Mouse (Mus musculus) cerebellum, postnatal 10 days (tissue): ENCODE measurements around the gene Syna.

ENCODE experiments used
- DNase-seq, 2 experiments: peaks; one replicate each; pipeline ENCODE4 v3.0.0; 2021; ENCODE audit warnings: mixed read lengths in 2 of 2

The Syna gene

DNA sequence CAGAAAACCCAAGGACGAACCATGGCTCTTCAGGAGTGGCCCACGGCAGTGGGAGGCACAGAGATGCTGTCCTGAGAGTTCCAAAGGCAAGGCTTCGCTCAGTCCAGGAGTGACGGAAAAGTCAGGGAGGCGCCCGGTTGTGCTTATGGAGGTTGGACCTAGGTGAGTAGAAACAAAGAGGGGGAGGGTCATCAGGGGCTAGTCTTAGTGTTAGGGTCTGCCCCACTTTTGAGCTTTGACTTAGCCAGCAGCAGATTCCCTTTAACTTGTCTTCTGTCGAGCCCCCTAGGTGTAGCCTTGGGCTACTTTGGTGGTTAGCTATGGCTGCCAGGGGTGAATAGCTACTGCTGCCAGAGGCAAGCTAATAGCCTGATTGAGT lies at the start of gene Syna:
Gene Syna, minus strand, starts transcription at position 101 of the 379 bp plus-strand sequence.
- DNase-seq = no peak

DNA sequence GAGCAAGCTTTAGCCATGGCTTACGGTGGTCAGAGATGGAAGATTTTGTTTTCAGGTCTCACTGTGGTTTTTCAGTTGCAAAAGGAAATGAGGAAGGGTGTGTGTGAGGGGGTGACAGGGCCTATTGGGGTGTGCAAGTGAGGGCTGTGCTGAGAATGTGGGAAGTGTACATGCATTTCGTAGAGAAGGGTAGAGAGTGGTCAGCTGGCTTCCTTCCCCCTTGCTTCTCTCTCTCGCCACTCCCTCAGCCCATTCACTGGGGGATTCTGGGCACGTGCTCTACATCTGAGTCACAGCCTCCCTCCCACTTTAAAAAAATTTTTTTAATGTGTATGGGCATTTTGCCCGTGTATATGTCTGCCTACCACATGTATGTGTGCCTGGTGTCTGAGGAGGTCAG lies 47.1 kb upstream of the Syna start:
- no peak for DNase-seq

DNA sequence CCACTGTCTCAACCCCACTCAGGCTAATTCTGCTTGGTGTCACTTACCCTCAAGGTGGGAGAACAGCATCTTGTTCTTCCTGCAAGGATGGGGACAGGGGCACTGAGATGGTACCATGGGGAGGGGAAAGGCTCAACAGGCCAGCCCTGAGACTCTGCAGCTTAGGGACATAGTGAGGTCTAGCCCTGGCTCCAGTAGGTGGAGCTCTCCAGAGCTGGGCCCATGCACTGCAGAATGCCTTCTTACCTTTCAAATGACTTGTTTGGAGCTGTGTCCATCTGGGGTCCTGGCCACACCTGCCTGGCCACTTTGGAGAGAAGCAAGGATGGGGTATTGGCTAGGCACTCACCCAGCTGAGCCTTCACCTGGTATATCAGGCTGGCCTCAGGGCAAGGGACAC lies 46.3 kb upstream of the Syna start:
- no peak for DNase-seq

DNA sequence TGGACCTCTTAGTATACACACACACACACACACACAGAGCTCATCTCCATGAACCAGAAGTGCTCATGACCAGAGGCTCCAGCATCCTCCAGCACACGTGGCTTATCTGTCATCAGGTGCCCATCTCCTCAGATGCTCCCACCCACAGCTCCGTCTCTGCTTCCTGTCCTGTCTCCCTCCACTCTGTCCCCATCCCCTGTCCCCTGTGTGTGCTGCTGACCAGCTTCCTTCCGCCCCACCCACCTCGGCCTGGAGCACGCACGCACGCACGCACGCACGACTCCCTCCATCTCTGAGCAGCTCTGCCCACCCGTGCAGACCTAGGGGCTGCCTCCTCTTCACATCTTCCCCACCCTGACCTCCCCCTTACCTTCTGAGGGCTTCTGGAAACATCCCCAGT lies 44.4 kb upstream of the Syna start:
- no peak for DNase-seq

DNA sequence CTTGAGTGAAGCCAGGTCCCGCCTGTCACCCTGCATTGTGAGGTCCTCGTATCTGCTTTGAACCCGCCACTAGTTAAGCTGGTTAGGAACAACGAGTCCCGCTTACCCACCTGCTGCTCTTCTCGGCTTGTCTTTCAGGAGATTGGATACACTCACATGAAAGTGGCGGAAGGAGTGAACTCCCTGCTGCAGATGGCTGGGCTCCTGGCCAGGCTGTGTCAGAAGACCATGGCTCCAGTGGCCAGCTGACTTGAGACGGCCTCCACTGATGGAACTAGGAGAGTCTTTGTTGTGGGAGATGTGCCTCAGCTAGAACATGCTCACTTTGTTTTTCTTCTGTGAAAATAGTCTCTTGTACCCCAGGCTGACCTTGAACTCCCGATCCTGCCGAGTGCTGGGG lies 37.7 kb upstream of the Syna start:
- DNase-seq = peak; percentile 69 to 81

DNA sequence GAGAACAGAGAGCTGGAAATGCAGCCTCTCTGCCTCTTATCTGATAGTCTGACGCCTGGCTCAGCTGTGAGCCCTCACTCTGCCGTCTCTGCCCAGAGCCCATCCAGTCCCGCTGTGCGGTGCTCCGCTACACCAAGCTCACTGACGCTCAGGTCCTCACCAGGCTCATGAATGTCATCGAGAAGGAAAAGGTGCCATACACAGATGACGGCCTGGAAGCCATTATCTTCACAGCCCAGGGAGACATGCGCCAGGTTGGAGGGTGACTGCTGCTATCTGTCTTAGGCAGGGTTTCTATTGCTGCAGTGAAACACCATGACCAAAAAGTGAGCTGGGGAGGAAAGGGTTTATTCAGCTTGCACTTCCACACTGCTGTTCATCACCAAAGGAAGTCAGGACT lies 33.1 kb upstream of the Syna start:
- DNase-seq = no peak

DNA sequence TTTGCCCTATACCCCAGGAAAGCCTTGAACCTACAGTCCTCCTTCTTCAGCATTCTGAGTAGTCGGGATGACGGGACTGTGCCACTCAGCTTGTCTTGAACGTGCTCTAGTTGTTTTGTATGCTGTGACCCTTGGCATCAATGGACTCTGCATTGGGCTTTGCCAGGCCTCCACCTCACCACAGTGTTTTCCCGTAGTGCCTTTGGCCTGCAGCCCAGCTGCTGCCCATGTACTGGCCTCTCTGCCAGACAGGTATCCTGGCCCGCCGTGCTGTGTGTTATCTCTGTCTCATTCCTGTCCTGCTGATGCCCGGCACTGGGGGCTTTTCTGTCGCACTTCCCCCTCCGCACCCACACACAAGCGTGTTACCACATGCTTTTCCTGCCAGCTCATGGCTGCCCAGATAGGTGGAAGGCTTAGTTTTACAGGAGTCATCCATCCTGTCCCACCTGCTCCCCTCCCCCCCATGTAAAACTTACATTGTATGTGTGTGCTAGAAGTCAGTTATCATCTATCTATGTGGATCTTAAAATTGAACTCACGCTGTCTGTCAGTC lies 32.1 kb upstream of the Syna start:
- DNase-seq = peak; percentile 72 to 79

DNA sequence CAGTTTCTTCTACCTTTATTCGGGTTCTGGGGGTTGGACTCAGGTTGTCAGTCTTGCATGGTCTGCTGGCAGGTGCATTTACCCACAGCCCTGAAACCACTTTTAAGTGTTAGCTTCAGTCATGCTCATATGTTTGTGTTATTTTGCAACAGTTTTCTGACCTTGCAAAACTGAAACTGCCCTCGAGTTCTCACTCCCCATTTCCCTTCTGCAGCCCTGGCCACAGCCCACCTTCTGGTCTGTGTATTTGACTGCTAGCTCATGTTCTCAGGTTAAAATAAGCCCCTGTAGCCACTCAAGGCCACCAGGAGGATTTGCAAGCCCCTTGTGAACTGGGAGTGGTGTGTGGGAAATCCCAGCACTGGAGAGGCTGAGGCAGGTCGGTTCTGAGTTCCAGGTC lies 29.9 kb upstream of the Syna start:
- no peak for DNase-seq

DNA sequence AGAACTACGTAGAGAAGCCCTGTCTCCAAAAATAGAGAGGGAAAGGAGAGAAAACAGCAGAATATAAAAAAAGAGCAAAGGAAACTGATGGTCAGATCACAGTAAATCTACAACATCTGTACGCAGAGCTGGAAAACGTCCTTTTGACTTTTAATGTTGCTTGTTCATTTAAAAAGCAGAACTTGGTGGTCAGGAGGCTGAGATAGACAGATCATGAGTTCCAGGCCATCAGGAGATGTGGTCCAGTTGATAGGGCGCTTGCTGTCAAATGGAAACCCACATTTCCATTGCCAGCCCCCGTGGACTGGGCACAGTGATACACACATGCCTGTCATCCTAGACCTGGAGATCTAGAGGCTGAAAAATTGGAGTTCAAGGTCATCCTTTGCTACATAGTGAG lies 24.8 kb upstream of the Syna start:
- no peak for DNase-seq

DNA sequence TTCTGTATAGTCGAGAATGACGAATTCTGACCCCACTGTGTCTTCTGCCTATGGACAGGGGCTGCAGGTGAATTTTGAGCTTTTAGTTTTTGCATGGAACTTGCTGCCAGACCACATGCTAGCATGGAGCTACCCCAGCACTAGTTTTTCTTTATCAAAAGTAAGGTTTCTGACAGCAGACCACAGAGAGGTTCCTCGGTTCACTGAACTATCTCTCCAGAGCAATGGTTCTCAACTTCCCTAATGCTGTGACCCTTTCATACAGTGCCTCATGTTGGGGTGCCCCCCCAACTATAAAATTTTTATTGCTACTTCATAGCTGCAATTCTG lies 23.9 kb upstream of the Syna start:
- no peak for DNase-seq

DNA sequence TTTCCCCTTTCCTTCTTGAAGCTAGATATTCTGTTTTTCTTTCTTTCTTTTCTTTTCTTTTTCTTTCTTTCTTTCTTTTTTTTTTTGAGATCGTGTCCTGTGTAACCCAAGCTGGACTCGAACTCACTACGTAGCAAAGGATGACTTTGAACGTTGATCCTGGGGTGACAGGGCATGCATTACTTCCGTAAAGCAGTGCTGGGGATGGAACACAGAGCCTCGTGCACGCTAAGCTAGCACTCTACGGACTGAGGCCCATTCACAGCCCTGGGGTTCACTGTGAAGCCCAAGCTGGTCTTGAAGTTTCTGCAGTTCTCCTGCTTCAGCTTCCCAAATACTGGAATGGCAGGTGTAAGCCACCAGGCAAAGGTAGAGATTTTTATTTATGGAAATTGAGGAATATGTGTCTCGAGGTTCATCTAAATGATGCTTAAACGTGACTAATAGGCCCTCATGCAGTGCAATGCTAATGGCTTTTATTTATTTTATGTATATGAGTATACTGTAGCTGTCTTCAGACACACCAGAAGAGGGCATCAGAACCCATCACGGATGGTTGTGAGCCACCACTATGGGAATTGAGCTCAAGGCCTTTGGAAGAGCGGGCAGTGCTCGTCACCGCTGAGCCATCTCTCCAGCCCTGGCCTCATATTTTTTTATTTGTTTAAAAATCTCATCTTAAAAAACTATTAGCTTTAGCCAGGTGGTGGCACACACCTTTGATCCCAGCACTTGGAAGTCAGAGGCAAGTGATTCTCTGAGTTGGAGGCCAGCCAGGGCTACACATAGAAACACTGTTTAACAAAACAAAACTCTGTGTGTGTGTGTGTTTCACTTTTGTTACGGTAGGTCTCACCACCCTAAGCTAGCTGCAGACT lies 23.3 kb upstream of the Syna start:
- DNase-seq = no peak

DNA sequence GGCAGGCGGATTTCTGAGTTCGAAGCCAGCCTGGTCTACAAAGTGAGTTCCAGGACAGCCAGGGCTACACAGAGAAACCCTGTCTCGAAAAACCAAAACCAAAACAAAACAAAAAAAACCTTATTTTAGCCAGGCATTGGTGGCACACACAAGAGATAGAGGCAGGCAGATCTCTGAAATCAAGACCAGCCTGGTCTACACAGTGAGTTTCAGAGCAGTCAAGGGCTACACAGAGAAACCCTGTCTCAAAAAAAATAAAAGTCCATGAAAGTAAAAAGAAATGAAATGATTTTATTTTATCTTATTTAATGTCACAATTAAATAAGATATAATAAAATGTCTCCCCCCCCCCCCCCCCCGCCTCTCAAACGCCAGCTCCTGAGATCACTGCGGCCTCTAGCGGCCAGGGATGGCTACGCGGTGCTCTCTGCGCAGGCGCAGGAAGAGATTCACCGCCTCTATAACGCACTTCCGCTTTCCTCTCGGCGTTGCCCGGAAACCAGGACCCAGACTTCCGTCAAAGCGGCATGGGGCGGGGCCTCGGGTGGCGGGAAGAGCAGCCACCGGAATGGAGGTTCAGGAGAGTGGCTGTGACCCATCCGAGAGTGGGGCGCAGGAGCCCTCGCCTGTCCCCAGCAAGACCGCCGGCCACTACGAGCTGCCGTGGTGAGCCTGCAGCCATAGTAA lies 22.4 kb upstream of the Syna start:
- peak; percentile 98 for DNase-seq

DNA sequence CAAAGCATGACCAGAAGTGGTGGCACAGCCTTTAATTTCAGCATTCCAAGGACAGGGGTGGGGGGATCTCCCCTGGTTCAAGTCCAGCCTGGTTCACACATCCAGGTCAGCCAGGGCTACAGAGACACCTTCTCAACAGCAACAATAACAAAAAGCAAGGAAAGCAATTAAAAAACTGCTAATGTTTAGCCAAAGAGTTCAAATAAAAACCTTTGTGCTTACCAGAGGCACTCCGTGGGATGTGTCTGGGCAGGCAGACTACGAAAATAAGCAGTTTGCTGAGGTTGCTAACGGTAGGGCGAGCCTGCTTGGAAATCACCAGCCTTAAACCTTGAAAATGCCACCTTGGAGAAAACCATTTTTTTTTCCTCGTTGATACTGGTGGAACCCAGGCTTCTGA lies 21.2 kb upstream of the Syna start, which contains the start of gene Rfc2:
Gene Rfc2, plus strand, starts transcription at position 221 of the 400 bp plus-strand sequence.
- no peak for DNase-seq

DNA sequence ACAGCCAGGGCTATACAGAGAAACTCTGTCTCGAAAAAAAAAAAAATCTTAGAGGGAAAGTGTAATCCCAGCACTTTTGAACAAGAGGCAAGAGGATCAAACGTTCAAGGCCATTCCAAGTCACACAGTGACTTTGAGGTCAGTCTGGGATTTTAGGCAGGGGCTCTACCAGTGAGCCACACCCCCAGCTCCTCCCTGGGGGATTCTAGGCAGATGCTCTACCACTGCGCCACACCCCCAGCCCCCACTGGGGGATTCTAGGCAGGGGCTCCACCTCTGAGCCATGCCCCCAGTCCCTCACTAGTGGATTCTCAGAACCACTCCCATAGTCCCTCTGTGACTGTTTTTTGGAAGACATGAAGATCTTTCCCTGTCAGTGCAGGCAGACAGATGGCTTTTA lies 19.2 kb upstream of the Syna start:
- no peak for DNase-seq

DNA sequence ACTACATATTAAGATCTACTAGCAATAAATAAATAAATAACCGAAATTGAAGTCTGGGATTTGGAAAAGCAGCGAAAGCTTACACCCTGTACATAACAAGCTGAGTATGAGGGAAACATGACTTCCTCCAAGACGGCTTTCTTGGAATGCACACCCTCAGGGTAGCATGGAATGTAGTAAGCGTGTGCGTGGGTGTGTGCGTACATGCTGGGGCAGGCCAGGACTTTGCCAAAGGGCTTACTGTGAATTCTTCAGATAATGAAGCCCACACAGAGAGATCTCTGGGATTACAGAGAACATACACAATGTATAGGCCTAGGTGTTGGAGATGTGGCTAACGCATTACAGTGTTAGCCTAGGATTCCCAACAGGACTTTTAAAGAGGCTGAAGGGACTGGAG lies 17.6 kb upstream of the Syna start:
- DNase-seq = no peak

DNA sequence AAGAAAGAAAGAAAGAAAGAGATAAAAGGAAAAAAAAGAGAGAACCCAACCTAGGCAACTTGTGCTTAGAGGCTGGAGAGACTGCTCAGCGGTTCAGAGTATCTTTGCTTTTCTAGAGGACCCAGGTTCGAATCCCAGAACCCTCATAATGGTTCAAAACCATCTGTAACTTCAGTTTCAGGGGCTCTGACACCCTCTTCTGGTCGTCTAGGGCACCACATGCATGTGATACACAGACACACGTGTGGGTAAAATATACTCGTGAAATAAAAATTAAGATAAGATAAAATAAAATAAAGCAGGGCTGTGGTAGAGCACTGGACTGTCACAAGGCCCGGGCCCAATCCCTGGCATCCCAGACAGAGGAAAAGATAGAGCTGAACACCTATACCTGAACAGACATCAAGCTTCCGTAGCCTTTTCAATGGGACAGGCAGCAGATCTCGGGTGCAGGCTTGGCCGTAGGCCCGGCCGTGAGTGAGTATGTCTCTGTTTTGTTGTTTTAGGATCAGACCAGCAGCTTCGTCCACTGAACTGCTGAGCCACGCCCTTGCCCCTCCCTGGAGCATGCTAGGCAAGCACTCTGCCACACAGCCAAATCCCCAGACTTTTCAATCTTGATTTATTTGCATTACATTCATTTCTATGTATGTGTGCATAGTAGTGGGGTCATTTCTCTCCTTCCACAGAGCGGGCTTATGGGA lies 16.7 kb upstream of the Syna start:
- DNase-seq = no peak

DNA sequence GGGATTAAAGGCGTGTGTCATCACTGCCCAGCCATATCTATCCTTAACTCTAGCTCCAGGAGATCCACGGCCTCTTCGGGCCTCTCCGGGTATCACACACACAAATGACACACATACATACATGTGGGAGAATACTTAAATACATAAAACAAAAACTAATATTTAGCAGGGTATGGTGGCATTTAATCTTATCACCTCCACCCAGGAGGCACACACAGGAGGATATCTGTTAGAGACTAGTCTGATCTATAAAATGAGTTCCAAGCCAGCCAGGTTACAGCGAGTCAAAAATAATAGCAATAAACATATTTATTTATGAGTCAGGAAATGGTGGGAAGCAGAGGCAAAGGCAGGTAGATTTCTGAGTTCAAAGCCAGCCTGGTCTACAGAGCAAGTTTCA lies 15.9 kb upstream of the Syna start:
- DNase-seq = no peak

DNA sequence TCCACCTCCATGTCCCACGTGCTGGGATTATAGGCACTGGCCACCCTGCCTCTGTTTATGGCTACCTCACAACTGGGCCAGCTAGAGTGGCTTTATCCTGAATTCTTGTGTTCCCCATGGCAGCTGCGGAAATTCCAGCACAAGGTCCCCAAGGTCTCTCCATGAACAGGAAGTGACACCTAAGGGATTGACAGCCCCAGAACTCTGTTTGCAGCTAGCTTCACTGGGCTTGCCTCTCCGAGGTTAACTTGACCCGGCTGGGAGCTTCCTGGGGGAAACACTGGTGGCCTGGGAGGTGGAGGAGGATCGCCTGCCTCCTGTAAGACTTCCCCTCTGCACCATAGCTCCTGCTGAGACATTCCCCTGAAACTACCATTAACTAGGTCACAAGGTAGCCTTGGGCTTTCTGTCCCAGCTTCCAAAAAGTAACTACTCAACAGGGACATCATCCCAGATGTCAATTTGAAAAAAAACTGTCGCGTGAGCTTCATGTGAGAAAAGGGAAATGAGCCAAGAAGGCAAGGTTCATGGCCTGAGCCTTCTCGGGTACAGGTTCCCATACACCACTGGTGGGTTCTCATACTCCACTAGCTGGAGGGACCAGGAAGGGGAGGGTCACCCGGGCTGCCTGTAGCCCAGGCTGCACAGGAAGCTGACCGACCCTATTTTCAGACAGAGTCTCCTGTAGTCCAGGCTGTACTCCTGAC lies 12.7 kb upstream of the Syna start:
- DNase-seq = no peak

DNA sequence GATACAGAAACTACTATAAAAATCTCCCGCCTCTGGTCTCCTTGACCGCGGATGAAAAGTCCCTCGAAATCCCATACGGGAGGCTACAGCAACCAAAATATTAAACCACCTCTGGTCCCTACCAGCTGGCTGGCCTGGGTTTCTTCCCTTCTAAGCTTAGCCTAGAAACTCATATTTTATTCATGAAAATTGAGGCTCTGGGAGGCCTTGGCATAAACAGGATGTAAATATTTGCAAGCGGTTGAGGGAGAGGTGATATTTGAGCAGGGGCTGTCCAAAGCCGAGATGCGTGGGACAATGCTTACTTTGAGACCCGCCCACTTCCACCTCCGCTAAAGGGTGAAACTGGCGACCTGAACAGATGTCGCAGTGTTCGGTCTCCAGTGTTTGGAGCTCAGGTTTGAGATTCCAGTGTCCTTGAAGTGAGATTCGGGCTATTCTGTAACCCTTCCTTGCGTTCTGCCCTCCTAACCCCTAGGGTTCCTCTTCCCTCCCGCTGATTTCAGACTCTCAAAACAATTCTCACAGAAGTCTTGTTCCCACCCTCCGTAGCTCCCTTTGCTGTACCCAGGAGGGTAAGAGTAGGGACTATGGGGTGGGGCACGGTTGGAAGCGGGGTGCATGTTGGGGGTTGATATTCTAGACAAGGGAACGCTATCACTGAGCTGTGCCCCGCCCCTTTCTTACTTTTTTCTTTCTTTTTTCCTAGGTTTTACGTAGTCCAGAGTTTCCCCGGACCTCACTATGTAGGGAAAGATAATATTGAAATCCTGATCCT lies 11.9 kb upstream of the Syna start:
- peak; percentile 54 to 63 for DNase-seq

DNA sequence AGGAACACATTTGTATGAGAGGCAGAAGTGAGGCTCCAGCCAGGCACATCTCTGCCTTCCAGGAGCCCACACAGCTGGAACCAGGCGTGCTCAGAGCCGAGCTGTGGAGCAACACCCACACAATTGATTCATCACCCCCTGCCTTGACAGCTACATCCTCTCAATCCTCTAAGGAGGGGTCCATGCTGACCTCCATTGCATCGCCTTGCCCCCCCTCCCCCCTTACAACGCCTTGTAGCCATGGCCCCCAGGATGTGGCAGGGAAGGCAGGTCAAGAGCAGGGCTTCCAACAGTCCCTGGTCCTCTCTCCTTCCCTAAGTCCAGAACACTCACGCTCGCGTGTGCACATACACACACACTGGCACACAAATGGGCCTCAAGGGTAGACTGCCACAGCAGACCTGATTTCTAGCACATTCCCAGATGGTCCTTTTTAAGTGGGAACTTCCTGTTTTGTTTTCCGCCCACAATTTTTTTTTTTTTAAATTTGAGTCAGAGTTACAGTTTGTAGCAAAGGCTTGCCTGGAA lies 9.1 kb upstream of the Syna start:
- no peak for DNase-seq

DNA sequence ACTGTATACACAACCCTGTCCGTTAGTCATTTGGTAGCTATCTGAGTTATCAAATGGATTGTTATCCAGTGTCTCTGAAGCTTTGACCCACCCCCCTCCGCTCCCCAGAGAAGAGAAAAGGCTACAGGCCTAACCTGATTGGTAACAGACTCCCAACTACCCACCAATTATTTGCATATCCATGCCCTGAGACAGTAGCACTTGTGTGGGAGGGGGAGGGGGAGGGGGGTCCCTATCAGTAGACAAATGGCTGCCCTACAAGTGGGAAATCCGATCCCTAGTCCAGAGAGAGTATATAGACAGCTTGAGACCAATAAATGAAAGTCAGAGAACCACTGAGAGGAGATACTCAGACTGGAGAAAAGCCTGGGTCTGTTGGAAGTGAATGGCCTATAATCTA lies 8.1 kb upstream of the Syna start:
- DNase-seq = no peak

DNA sequence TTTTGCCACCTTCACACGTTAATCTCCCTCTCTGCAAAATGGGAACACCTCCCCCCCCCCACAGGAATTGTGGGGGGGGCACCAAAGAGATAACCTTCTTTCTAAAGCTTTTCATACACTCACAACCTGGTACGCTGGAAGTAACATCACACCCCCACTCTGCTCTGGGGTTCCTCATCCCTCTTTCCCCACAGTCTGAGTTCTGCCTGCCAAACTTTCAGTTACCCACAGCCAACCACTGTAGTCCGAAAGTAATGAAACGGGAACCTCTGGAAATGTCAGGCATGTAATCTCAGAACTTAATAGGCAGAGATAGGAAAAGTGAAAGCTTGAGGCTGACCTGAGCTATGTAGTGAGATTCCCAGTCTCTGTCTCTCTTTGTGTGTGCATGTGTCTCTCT lies 7.5 kb upstream of the Syna start:
- DNase-seq = no peak
